Mouse (Mus musculus): ENCODE data around the gene Atpaf2.

Atpaf2 gene

GRCm38 (mm10) chr11:60391346-60391745 is 26.9 kb downstream of the Atpaf2 start:
- DNase-seq, result no peak

GRCm38 (mm10) chr11:60387944-60388343 is 30.3 kb downstream of the Atpaf2 start:
- DNase-seq, result no peak

GRCm38 (mm10) chr11:60385946-60386345 is 32.3 kb downstream of the Atpaf2 start:
- no peak for DNase-seq

DNA sequence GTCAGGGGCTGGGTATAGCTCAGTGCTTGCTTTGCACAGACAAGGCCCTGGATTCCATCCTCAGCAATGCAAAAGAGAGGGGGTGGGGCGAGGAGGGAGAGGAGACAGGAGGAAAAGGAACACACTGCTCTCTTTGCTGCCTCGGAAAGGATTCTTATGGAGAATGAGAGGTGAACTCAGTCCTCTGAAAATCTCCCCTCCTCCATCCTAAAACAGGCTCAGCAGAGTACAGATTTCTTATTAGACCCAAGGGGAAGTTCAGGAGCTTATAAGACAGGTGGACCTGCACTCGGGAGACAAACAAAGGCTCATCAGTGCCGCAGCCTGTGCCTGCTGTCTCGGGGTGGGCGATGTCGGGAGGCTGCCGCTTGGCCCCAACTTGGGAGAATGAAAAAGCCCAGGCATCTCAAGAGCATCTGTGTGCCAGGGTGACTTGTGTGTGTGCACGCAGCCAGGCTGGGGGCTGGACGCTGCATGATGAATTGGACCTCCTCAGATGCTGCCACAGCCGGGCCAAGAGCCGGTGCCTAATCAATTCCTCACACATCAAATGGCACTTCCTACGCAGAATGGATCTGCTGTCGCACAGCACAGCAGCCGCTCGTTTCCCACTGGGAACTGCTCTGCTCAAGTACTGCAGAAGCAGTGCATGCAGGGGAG is 33.4 kb downstream of the Atpaf2 start:
- DNase-seq, result no peak

DNA sequence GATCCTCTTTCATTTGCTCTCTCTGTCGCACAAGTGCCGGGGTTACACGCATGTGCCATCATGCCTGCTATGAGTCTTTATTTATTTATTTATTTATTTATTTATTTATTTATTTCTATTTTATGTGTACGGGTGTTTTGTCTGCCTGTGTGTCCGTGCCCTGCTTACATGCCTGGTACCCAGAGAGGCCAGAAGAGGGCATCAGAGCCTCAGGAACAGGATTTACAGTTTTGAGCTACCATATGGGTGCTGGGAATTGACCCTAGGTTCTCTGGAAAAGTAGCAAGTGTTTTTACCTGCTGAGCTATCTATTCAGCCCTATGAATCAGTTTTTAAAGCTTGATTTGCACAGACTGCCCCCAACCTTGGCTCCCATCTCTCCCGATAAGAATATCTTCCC is 34.7 kb downstream of the Atpaf2 start:
- no peak for DNase-seq

- no peak for DNase-seq
Observed at GRCm38 (mm10) chr11:60374481-60374880, 43.8 kb downstream of the Atpaf2 start.

DNA sequence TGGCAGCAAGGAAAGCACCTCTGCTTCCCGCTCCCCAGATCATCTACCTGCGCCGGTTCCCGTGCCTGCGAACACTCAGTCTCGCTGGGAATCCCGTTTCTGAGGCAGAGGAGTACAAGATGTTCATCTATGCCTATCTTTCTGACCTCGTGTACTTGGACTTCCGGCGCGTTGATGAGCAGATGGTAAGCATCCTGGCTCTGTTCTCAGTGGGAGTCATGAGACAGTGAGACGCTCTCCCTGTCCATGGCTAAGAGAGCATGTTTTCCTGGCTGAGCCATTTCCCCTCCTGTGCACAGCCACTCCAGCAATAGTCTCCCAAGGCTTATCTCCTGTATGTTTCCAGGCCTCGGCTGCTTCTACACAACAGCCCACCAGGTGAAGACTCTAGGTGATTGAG is 47.8 kb downstream of the Atpaf2 start:
- no peak for DNase-seq

DNA sequence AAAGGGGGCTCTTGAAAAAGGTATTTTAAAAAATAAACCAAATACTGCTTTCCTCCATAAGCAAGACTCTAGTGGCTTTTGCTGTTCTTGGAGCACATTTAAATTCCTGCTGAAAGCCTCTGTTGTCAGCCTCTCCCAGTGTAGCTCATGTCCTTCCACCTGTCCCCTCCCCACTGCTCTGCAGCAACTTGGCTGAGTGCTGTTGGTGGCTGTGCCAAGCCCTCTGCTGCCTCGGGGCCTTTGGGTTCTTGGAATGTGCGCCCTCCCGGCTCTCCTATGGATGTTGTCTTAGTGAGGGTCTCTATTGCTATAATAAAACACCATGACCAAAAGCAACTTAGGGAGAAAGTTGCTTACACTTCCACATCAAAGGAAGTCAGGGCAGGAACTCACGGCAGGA is 48.8 kb downstream of the Atpaf2 start:
- no peak for DNase-seq

- no peak for DNase-seq
Observed at GRCm38 (mm10) chr11:60368909-60369308, 49.3 kb downstream of the Atpaf2 start.

- no peak for DNase-seq
Observed at GRCm38 (mm10) chr11:60367256-60367655, 51.0 kb downstream of the Atpaf2 start.

GRCm38 (mm10) chr11:60366239-60367019 is 51.8 kb downstream of the Atpaf2 start:
- DNase-seq, result no peak

GRCm38 (mm10) chr11:60360631-60361201 is 57.5 kb downstream of the Atpaf2 start:
- DNase-seq, result no peak

GRCm38 (mm10) chr11:60359936-60360335 is 58.3 kb downstream of the Atpaf2 start:
- DNase-seq, result no peak

DNA sequence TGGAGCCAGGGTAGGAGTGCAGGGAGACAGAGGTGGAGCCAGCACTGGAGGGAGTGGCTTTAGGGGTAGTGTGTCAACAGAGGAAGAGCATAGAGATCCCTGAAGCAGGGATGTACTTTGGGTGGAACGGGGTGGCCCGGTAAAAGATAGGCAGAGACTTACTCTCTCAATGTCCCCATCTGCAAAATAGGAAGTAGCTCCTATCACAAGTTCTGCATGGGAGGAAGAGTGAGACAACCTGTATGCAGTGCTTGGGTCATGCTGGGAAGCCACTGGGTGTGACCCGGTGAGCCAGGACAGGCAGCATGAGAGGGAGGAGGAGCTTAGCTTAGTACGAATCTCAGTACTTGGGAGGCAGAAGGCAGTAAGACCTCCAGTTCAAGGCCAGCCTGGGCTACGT is 59.1 kb downstream of the Atpaf2 start:
- no peak for DNase-seq

- no peak for DNase-seq
Observed at GRCm38 (mm10) chr11:60358548-60358947, 59.7 kb downstream of the Atpaf2 start.

DNA sequence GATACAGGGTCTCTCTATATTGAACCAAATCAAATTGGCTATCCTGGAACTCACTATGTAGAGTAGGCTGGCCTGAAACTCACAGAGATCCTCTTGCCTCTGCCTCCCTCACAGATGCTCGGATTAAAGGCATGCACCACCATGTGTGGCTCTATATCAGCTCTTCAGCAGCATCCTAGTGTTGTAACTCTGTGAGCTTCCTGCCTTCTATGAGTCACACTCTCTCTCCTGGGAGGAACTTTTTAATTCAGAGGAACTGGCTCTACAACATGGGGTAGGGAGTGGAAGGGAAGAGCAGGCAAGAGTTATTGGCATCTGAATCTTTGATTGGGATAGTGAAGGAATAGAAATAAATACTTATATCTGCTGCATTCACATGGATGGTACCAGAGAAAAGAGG is 61.1 kb downstream of the Atpaf2 start:
- DNase-seq, result no peak

- DNase-seq, result no peak
Observed at GRCm38 (mm10) chr11:60355952-60356351, 62.3 kb downstream of the Atpaf2 start.

- peak; percentile 99 for DNase-seq
Observed at GRCm38 (mm10) chr11:60352559-60353411, 65.5 kb downstream of the Atpaf2 start, which contains the start of the genes Tom1l2 and Drc3. Gene Tom1l2 (minus strand): TSS chr11:60352905. Gene Drc3 (plus strand): TSS chr11:60353329.

DNA sequence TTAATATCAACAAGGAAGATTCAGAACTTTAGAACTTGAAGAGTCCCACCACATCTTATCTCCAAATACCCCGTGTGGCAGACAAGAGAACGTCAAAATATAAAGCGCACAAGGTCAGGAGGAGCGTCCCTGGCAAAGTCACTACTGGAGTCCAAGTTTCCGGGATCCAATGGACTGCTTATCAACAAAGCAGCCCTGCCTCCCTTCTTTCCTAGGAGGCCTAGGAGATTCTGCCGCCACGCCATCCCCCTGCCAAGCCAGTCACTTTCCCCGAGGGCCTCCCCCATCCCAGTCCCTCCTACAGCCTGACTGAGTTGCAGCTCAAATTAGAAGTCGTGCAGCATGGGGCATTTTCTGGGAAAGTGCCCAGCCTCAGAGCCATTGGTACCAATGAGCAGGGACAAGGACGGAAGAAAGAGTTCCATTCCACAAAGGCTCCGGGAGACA is 66.3 kb downstream of the Atpaf2 start:
- peak; percentile 54 for DNase-seq

- no peak for DNase-seq
Observed at GRCm38 (mm10) chr11:60351388-60351787, 66.9 kb downstream of the Atpaf2 start.

Measured in cerebellum, adult 11 months (tissue).